Mouse (Mus musculus) limb, embryonic 14.5 days (tissue): ENCODE measurements around the gene Cldn20. TPM values are rescaled to one million over a fixed set of nuclear protein-coding genes. Genes with fewer than 3 reads are reported as not detected.

ENCODE experiments used
- ATAC-seq: fragments of 200-750 bp; cut with Nextera tagmentation; 2 replicates; pipeline ENCODE4 v1.8.0; 2017; ENCODE audit warnings: low read depth, moderate number of reproducible peaks, moderate TSS enrichment; ENCODE audit not compliant: low FRiP score
- DNase-seq: peaks from one replicate; pipeline ENCODE4 v3.0.0-alpha.2; 2015; ENCODE audit warnings: low spot score
- H3K27ac ChIP-seq: fragments of 300-500 bp; sonication (generic); replicated peaks from 2 replicates; pipeline ENCODE4 v1.5.1; 2014; ENCODE audit warnings: low read depth, mild to moderate bottlenecking, low read length, moderate library complexity, mixed read lengths
- H3K27me3 ChIP-seq: fragments of 300-500 bp; sonication (generic); 2 replicates; pipeline ENCODE4 v1.6.1; 2014; ENCODE audit warnings: low read length, mixed read lengths; ENCODE audit not compliant: control insufficient read depth, insufficient read depth
- H3K36me3 ChIP-seq: fragments of 300-500 bp; sonication (generic); 2 replicates; pipeline ENCODE4 v1.6.1; 2014; ENCODE audit warnings: mild to moderate bottlenecking, low read length, moderate library complexity, mixed read lengths; ENCODE audit not compliant: control insufficient read depth, insufficient read depth
- H3K4me1 ChIP-seq: fragments of 300-500 bp; sonication (generic); 2 replicates; pipeline ENCODE4 v1.6.1; 2014; ENCODE audit warnings: antibody characterized with exemption, low read length, mixed read lengths; ENCODE audit not compliant: control insufficient read depth, insufficient read depth
- H3K4me2 ChIP-seq: fragments of 300-500 bp; sonication (generic); replicated peaks from 2 replicates; pipeline ENCODE4 v1.6.1; 2014; ENCODE audit warnings: low read depth, mild to moderate bottlenecking, low read length, moderate library complexity; ENCODE audit not compliant: severe bottlenecking
- H3K4me3 ChIP-seq: fragments of 300-500 bp; sonication (generic); replicated peaks from 2 replicates; pipeline ENCODE4 v1.5.1; 2014; ENCODE audit warnings: low read length
- H3K9ac ChIP-seq: fragments of 300-500 bp; sonication (generic); 2 replicates; pipeline ENCODE4 v1.6.1; 2014; ENCODE audit warnings: mild to moderate bottlenecking, low read depth, low read length, moderate library complexity; ENCODE audit not compliant: severe bottlenecking
- H3K9me3 ChIP-seq: fragments of 300-500 bp; sonication (generic); 2 replicates; pipeline ENCODE4 v1.6.1; 2016; ENCODE audit warnings: low read length; ENCODE audit not compliant: control insufficient read depth
- POLR2A ChIP-seq: fragments of 200-500 bp; IDR thresholded peaks from 2 replicates; pipeline ENCODE4 v1.8.0; 2012; ENCODE audit warnings: inconsistent platforms, mild to moderate bottlenecking, moderate library complexity, borderline replicate concordance; ENCODE audit not compliant: insufficient read depth, insufficient read length; ENCODE audit errors: extremely low read depth
- WGBS: fragments of 180-500 bp; shearing (Covaris S2); extraction: QIAGEN DNeasy Blood & Tissue Kit; methylation state at CpG from one replicate; pipeline ENCODE4 v1.1.7; 2014; 5-methylcytosine and 5-hydroxymethylcytosine counted together
- polyA plus RNA-seq, 2 experiments: library from polyadenylated mRNA; depleted of rRNA in 1 of 2; stranded (reverse) in 1 of 2; unstranded in 1 of 2; fragments of >200 nt; fragmentation: Nextera tagmentation in 1 of 2; extraction: Ambion mirVana in 1 of 2; gene quantifications; 2 replicates each; pipeline versions ENCODE4 v1.2.1 to v1.2.3; 2012 to 2014

The Cldn20 gene
- polyA plus RNA-seq (2012; rRNA removed) = 0.86 and 1.0 TPM in 2 replicates
- polyA plus RNA-seq (2014; fragmentation: Nextera tagmentation; extraction: Ambion mirVana) = 0.65 TPM in 1 of 2 replicates, not detected in the other

DNA sequence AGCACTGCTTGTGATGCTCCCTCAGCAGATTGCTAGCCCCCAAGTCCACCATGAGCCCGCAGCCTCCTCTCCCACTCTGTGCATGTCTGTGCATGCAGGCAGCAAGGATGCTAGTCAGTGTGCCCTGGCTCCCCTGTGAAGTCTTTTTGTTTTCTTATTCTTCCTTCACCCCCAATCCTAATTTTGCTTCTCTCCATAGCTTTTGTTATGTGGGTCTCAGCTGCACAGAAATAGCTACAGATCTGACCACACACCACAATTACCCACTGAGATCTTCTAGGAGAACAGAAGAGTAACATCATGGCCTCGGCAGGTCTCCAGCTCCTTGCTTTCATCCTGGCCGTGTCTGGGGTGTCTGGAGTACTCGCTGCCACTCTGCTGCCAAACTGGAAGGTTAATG, at the start of gene Cldn20:
Gene Cldn20, plus strand, starts transcription at position 301 of the 400 bp plus-strand sequence.
- no peak for DNase-seq
- Histone ChIP-seq H3K36me3 (peaks cover 14% of the 10 kb centered on the region), H3K4me2 (no peak within 1 kb of the TSS), H3K4me1 (peaks cover 5% of the 10 kb centered on the region; the same call in 1 of the 2 replicates), H3K4me3 (no peak within 1 kb of the TSS), H3K9ac (no peak within 1 kb of the TSS), H3K27me3 (no peaks in the 10 kb centered on the region), H3K27ac (no peak within 1 kb of the TSS), H3K9me3 (no peaks in the 10 kb centered on the region)
- TF ChIP-seq POLR2A = no peak
- 86% methylated on average over 4 of the region's 4 CpGs for WGBS
- no peak for ATAC-seq

DNA sequence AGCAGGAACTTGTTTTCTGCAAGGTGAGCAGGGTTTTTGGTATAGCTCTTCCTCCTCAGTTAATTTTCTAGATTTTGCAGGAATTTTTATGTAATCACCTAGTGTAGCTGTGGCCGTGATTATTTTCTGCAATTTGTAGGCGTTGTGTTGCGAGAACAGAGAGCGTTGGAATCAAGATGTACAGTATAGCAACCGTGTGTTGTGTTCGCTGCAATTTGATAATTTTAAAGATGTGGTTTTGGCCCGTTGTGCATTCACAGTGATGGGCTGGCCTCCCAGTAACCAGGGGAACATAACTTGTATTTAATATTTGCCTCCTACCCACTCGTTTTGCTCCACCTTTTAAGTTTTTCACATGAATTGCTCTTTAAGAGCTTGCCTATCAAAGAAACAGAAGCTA, 49.3 kb upstream of the Cldn20 start:
- Histone ChIP-seq H3K27me3 (no peaks in the 10 kb centered on the region), H3K27ac (no peak overlapping the region), H3K4me3 (no peak overlapping the region), H3K9me3 (no peaks in the 10 kb centered on the region), H3K4me2 (no peak overlapping the region), H3K9ac (no peak overlapping the region), H3K4me1 (no peaks in the 10 kb centered on the region), H3K36me3 (peaks cover 61% of the 10 kb centered on the region)
- WGBS = 82% methylated on average over 8 of the region's 8 CpGs
- TF ChIP-seq POLR2A = no peak
- DNase-seq (no peak), ATAC-seq (no peak)

DNA sequence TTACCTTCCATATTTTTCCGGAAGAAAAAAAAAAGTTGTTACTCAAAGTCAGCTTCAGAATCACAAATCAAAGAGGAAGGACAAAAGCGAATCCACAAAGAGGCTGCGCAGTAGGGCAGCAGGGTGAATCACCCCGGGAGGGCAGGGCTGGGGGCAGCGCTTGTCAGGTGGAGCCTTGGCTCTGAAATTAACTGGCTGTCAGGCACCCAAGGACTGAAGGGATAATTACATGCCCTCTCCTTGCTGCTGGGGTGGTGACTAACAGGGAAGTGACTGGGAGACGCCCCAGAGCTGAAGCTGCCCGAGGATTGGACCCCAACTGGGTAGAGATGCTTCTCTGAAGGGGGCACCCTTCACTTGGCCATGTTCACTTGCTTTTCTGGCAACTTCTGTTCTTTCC, 46.5 kb upstream of the Cldn20 start:
- Histone ChIP-seq H3K4me2 (no peak overlapping the region), H3K9ac (no peak overlapping the region), H3K9me3 (no peaks in the 10 kb centered on the region), H3K4me1 (no peaks in the 10 kb centered on the region), H3K4me3 (no peak overlapping the region), H3K27me3 (no peaks in the 10 kb centered on the region), H3K27ac (no peak overlapping the region), H3K36me3 (peaks cover 44% of the 10 kb centered on the region)
- TF ChIP-seq POLR2A = no peak
- WGBS = 68% methylated on average over 7 of the region's 7 CpGs
- DNase-seq (no peak), ATAC-seq (no peak)

DNA sequence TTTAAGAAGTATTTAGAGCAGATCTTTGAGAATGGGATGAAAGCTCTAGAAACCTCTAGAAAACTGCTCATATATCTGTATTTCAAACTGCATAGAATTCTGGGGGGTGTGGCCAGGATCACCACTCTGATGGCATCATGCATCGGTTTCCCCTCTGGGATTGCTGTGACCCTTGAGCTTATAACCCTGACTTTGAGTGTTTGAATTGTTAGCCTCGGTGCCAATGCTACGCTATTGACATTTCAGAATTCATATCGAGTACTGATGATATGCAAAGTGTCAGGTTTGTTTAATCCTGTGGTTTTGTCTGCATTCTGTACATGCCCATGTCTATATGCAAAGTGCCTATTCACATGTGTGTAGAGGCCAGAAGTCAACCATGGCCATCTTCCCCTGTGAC, 45.1 kb upstream of the Cldn20 start:
- TF ChIP-seq POLR2A = no peak
- no peaks in the 10 kb centered on the region for H3K4me1 ChIP-seq
- WGBS = 92% methylated on average over 4 of the region's 4 CpGs
- ATAC-seq (no peak), DNase-seq (no peak)
- H3K36me3 ChIP-seq = peaks cover 34% of the 10 kb centered on the region
- H3K9me3 ChIP-seq = no peaks in the 10 kb centered on the region
- no peak overlapping the region for H3K4me2 ChIP-seq
- no peak overlapping the region for H3K9ac ChIP-seq
- no peaks in the 10 kb centered on the region for H3K27me3 ChIP-seq
- no peak overlapping the region for H3K27ac ChIP-seq
- H3K4me3 ChIP-seq = no peak overlapping the region

DNA sequence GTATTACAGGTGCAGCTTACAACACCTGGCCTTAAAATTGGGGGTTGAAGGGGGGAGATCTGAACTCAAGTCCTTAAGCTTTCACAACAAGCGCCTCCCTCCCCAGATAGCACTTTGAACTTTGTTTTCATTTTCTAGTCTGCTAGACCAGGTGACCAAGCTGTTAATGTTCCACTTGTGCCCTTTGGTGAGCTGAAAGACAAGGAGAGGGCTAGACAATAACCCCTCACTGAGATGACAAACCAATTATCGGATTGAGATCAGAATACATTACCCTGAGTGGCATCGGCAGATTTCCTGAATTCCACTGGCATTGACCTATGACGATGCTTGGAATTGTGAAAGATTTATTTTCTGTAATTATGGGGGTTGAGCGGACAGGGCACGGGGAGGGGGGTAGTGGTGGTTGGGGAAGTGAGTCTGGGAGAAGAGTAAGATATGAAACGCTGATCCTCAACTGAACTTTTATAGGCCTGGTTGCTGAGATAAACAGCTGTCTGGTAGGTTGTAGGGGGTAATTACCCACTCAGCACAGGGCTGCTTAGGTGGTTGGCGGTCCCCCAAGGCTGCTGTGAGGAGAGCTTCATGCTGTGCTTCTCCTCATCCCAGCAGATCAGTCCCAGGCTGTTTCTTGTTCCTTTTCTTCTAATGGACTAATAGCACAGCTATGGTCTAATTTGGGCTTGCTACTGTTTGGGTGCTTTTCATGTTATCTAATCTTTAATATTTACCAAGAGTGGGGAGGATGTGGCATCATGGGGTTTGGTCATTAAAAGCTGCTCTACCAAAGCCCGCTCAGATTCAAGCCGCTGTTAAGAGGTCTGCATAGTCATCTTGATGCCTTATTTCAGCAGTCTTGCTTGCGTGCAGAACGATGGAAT, 44.4 kb upstream of the Cldn20 start:
- H3K9ac ChIP-seq = no peak overlapping the region
- ATAC-seq (no peak), DNase-seq (no peak)
- H3K27me3 ChIP-seq = no peaks in the 10 kb centered on the region
- no peak for TF ChIP-seq POLR2A
- no peaks in the 10 kb centered on the region for H3K9me3 ChIP-seq
- H3K4me3 ChIP-seq = no peak overlapping the region
- peaks cover 32% of the 10 kb centered on the region for H3K36me3 ChIP-seq
- no peak overlapping the region for H3K4me2 ChIP-seq
- 81% methylated on average over 12 of the region's 12 CpGs for WGBS
- no peak overlapping the region for H3K27ac ChIP-seq
- H3K4me1 ChIP-seq = no peaks in the 10 kb centered on the region
